Mouse (Mus musculus) CH12.LX (cell line): Measurements from ENCODE around the gene Atrnl1. TPM values are rescaled to one million over a fixed set of nuclear protein-coding genes. Genes with fewer than 3 reads are reported as not detected.

Experiments used
- DNase-seq: peaks from one replicate; pipeline ENCODE4 v3.0.0-alpha.2; 2013; ENCODE audit errors: extremely low read depth
- H3K27ac ChIP-seq: 2 replicates; pipeline ENCODE4 v1.5.1; 2012; ENCODE audit warnings: low read depth, mild to moderate bottlenecking, control low read depth, moderate library complexity; ENCODE audit not compliant: insufficient read depth
- H3K27me3 ChIP-seq: replicated peaks from 2 replicates; pipeline ENCODE3; 2012; ENCODE audit warnings: inconsistent platforms
- H3K36me3 ChIP-seq, 2 experiments: replicated peaks in 1 of 2; 2 replicates each; pipeline versions ENCODE3 to v1.6.1; 2012; ENCODE audit warnings: inconsistent platforms in 1 of 2, low read length in 1 of 2, mild to moderate bottlenecking in 1 of 2, mixed read lengths in 1 of 2, moderate library complexity in 1 of 2; ENCODE audit not compliant: control insufficient read depth in 1 of 2, insufficient read depth in 1 of 2
- H3K4me1 ChIP-seq, 2 experiments: 2 replicates each; pipeline ENCODE4 v1.6.1; 2012; ENCODE audit warnings: inconsistent platforms in 1 of 2, moderate library complexity in 1 of 2; ENCODE audit not compliant: insufficient read depth in 2 of 2, control insufficient read depth in 1 of 2
- H3K4me2 ChIP-seq: 2 replicates; pipeline ENCODE4 v1.6.1; 2012; ENCODE audit warnings: low read depth, mild to moderate bottlenecking, control low read depth; ENCODE audit not compliant: poor library complexity, insufficient read depth, severe bottlenecking
- H3K4me3 ChIP-seq, 3 experiments: fragments of 150-350 bp in 1 of 3; sonication (generic) in 1 of 3; replicated peaks in 1 of 3; 2 replicates each; pipeline versions ENCODE3 to v1.5.1; 2011 to 2012; ENCODE audit warnings: low read depth in 2 of 3, low read length in 2 of 3, mild to moderate bottlenecking in 2 of 3, moderate library complexity in 2 of 3, control low read depth in 1 of 3, improper control_type of control experiment in 1 of 3, inconsistent platforms in 1 of 3, mixed read lengths in 1 of 3; ENCODE audit not compliant: poor library complexity in 1 of 3
- H3K79me2 ChIP-seq: replicated peaks from 2 replicates; pipeline ENCODE4 v1.6.1; 2012; ENCODE audit warnings: mild to moderate bottlenecking, moderate library complexity; ENCODE audit not compliant: control insufficient read depth, poor library complexity, insufficient read depth, severe bottlenecking; ENCODE audit errors: extremely low read depth
- H3K9ac ChIP-seq: 2 replicates; pipeline ENCODE4 v1.6.1; 2012; ENCODE audit warnings: low read depth, mild to moderate bottlenecking, control low read depth, moderate library complexity; ENCODE audit not compliant: insufficient read depth
- H3K9me3 ChIP-seq: replicated peaks from 2 replicates; pipeline ENCODE3; 2012; ENCODE audit warnings: low read length, inconsistent platforms, mixed read lengths
- BHLHE40 ChIP-seq: IDR thresholded peaks from 2 replicates; pipeline ENCODE4 v1.6.1; 2011; ENCODE audit warnings: mild to moderate bottlenecking, low read depth, low read length, improper control_type of control experiment
- CHD1 ChIP-seq: IDR thresholded peaks from 2 replicates; pipeline ENCODE4 v1.6.1; 2012; ENCODE audit warnings: low read depth, low read length, improper control_type of control experiment, inconsistent platforms
- CHD2 ChIP-seq: IDR thresholded peaks from 2 replicates; pipeline ENCODE4 v1.6.1; 2011; ENCODE audit warnings: low read length, improper control_type of control experiment
- CTCF ChIP-seq, 2 experiments: IDR thresholded peaks in 1 of 2; conservative IDR thresholded peaks in 1 of 2; 2 replicates each; pipeline ENCODE4 v1.5.1; 2011 to 2012; ENCODE audit warnings: low read depth in 2 of 2, low read length in 2 of 2, improper control_type of control experiment in 1 of 2, inconsistent platforms in 1 of 2, mild to moderate bottlenecking in 1 of 2, moderate library complexity in 1 of 2
- E2F4 ChIP-seq: IDR thresholded peaks from 2 replicates; pipeline ENCODE4 v1.6.1; 2011; ENCODE audit warnings: low read depth, low read length, improper control_type of control experiment; ENCODE audit not compliant: insufficient replicate concordance
- ELF1 ChIP-seq: IDR thresholded peaks from 2 replicates; pipeline ENCODE4 v1.6.1; 2014; ENCODE audit warnings: low read depth, mild to moderate bottlenecking, inconsistent platforms, low read length, improper control_type of control experiment
- EP300 ChIP-seq: IDR thresholded peaks from 2 replicates; pipeline ENCODE4 v1.6.1; 2011; ENCODE audit warnings: low read length, improper control_type of control experiment
- HCFC1 ChIP-seq: IDR thresholded peaks from 2 replicates; pipeline ENCODE4 v1.6.1; 2012; ENCODE audit warnings: low read depth, mild to moderate bottlenecking, inconsistent platforms, low read length, improper control_type of control experiment
- KAT2A ChIP-seq: IDR thresholded peaks from 2 replicates; pipeline ENCODE4 v1.6.1; 2012; ENCODE audit warnings: low read length, improper control_type of control experiment, inconsistent platforms; ENCODE audit not compliant: insufficient replicate concordance
- MAZ ChIP-seq: IDR thresholded peaks from 2 replicates; pipeline ENCODE4 v1.6.1; 2012; ENCODE audit warnings: low read depth, mild to moderate bottlenecking, inconsistent platforms, low read length, improper control_type of control experiment, moderate library complexity
- MEF2A ChIP-seq: IDR thresholded peaks from 2 replicates; pipeline ENCODE4 v1.6.1; 2014; ENCODE audit warnings: low read depth, mild to moderate bottlenecking, inconsistent platforms, low read length, improper control_type of control experiment, borderline replicate concordance
- MYC ChIP-seq: IDR thresholded peaks from 2 replicates; pipeline ENCODE4 v1.6.1; 2011; ENCODE audit warnings: low read depth, mild to moderate bottlenecking, improper control_type of control experiment, low read length
- PAX5 ChIP-seq: IDR thresholded peaks from 2 replicates; pipeline ENCODE4 v1.6.1; 2012; ENCODE audit warnings: low read length, inconsistent platforms, mixed read lengths
- POLR2A ChIP-seq: IDR thresholded peaks from 2 replicates; pipeline ENCODE4 v1.6.1; 2011; ENCODE audit warnings: low read depth, mild to moderate bottlenecking, improper control_type of control experiment, low read length
- POLR2AphosphoS2 ChIP-seq: IDR thresholded peaks from 2 replicates; pipeline ENCODE4 v1.6.1; 2011; ENCODE audit warnings: low read depth, low read length, improper control_type of control experiment
- RCOR1 ChIP-seq: conservative IDR thresholded peaks from 2 replicates; pipeline ENCODE4 v1.6.1; 2012; ENCODE audit warnings: low read depth, mild to moderate bottlenecking, inconsistent platforms, low read length, improper control_type of control experiment
- SMC3 ChIP-seq: IDR thresholded peaks from 2 replicates; pipeline ENCODE4 v1.6.1; 2011; ENCODE audit warnings: low read depth, low read length, improper control_type of control experiment
- TBP ChIP-seq: conservative IDR thresholded peaks from 2 replicates; pipeline ENCODE4 v1.6.1; 2011; ENCODE audit warnings: low read depth, low read length, improper control_type of control experiment
- UBTF ChIP-seq: IDR thresholded peaks from 2 replicates; pipeline ENCODE4 v1.6.1; 2012; ENCODE audit warnings: low read depth, mild to moderate bottlenecking, inconsistent platforms, low read length, improper control_type of control experiment, moderate library complexity
- USF2 ChIP-seq: conservative IDR thresholded peaks from 2 replicates; pipeline ENCODE4 v1.6.1; 2011; ENCODE audit warnings: low read depth, low read length, improper control_type of control experiment
- ZC3H11A ChIP-seq: IDR thresholded peaks from 2 replicates; pipeline ENCODE4 v1.6.1; 2012; ENCODE audit warnings: low read depth, mild to moderate bottlenecking, inconsistent platforms, low read length, improper control_type of control experiment
- ZNF384 ChIP-seq: IDR thresholded peaks from 2 replicates; pipeline ENCODE4 v1.6.1; 2012; ENCODE audit warnings: low read depth, low read length, improper control_type of control experiment, inconsistent platforms
- dilution Hi-C: fragments of 300-500 bp; cut with MboI; formaldehyde crosslinking; loops from 2 replicates; pipeline ENCODE4 v1.14.3; 2020; ENCODE audit warnings: low sequenced_read_pairs; ENCODE audit not compliant: extremely low pct_unique_long_range_greater_than_20kb, extremely low pct_ligation_motif_present
- in situ Hi-C: fragments of 300-500 bp; cut with MboI; formaldehyde crosslinking; loops from 3 replicates; pipeline ENCODE4 v1.14.3; 2019; ENCODE audit warnings: low sequenced_read_pairs, low pct_ligation_motif_present, low pct_unique_long_range_greater_than_20kb, mixed read lengths
- polyA plus RNA-seq: library from polyadenylated mRNA; unstranded; fragments of >175 nt; gene quantifications from 2 replicates; pipeline ENCODE4 v1.2.1, GENCODE M21; 2012; ENCODE audit warnings: low read depth; ENCODE audit not compliant: insufficient read length
- total RNA-seq, 2 experiments: library from RNA; depleted of rRNA; stranded (reverse); fragments of 300-350 nt in 1 of 2; fragments of >200 nt in 1 of 2; gene quantifications; 2 replicates each; pipeline ENCODE4 v1.2.3; 2012 to 2014

The Atrnl1 gene
- total and polyA plus RNA-seq, 3 experiments, result 1.9 TPM

GRCm38 (mm10) chr19:57825271-57826207, 214.7 kb downstream of the Atrnl1 start (continued):
- no peak for TF ChIP-seq MEF2A
- 0 out of 2 replicates have a peak, but pooled peaks have one; percentile 8 for TF ChIP-seq BHLHE40
- no peak for TF ChIP-seq USF2
- TF ChIP-seq CHD2, result no peak
- TF ChIP-seq ZC3H11A, result no peak
- TF ChIP-seq CHD1, result no peak
- TF ChIP-seq MYC, result no peak
- TF ChIP-seq SMC3, result no peak
- peak in 1 of 2 experiments; percentile 40; a peak in 1 of 4 replicates for TF ChIP-seq CTCF (conservative IDR thresholded peaks at IDR 0.05 in 1 of 2, IDR thresholded peaks at IDR 0.05 in 1 of 2; ENCODE audit: low read depth in 2 of 2, low read length in 2 of 2)
- no peak for TF ChIP-seq MAZ
- TF ChIP-seq TBP, result no peak
- TF ChIP-seq ELF1, result no peak
- peak; percentile 86 for TF ChIP-seq EP300
- no peak for TF ChIP-seq PAX5

GRCm38 (mm10) chr19:57833083-57833482, 222.2 kb downstream of the Atrnl1 start:
- H3K27me3 ChIP-seq, result no peaks in the 10 kb centered on the region
- H3K9me3 ChIP-seq, result no peaks in the 10 kb centered on the region
- H3K27ac ChIP-seq, result no peak overlapping the region
- no peak for DNase-seq
- no peaks in the 10 kb centered on the region for H3K79me2 ChIP-seq
- no peaks in the 10 kb centered on the region for H3K4me1 ChIP-seq
- no peak overlapping the region for H3K4me3 ChIP-seq
- in situ Hi-C loops, result no loop called here
- H3K9ac ChIP-seq, result no peak overlapping the region
- TF ChIP-seq HCFC1 (no peak), ZNF384 (no peak), USF2 (no peak), MEF2A (no peak), E2F4 (no peak), POLR2A (no peak), MYC (no peak), EP300 (no peak), BHLHE40 (no peak), SMC3 (no peak), RCOR1 (no peak), KAT2A (no peak), UBTF (no peak), POLR2AphosphoS2 (no peak)
- dilution Hi-C loops, result no loop called here
- no peak overlapping the region for H3K4me2 ChIP-seq
- H3K36me3 ChIP-seq, result no peaks in the 10 kb centered on the region
